18 mouse cellular contexts compared by ENCODE assay signal in genomic region chr3:135698466-135698975, GRCm38 (mm10). TPM values are rescaled to one million over a fixed set of nuclear protein-coding genes. Genes with fewer than 3 reads are reported as not detected.
DNase-seq lines count a peak whose midpoint lies in the region; ATAC-seq and TF ChIP-seq lines count a peak whose summit lies in the region.
"Had no signal": no experiment of that assay in that cellular context is flagged by ENCODE, and none has a peak within 500 bp of the region (broad histone marks: within the 10 kb centered on the region; RNA-seq: fewer than 3 reads in every experiment).

No protein-coding gene starts in this region.

- H3K36me3 ChIP-seq in heart, embryonic 15.5 days, result no peaks in the 10 kb centered on the region
- no peaks in the 10 kb centered on the region for H3K36me3 ChIP-seq in intestine, embryonic 16.5 days (ENCODE audit: control insufficient read depth, insufficient read depth, low read length)
- no peaks in the 10 kb centered on the region for H3K36me3 ChIP-seq in stomach, embryonic 15.5 days
- H3K36me3 ChIP-seq: midbrain, embryonic 12.5 days had no signal

- no peak overlapping the region for H3K27ac ChIP-seq in heart, embryonic 15.5 days
- peak overlapping the region; percentile 5; the same call in 1 of the 2 replicates for H3K27ac ChIP-seq in intestine, embryonic 16.5 days (ENCODE audit: low read length)
- H3K27ac ChIP-seq in stomach, embryonic 15.5 days, result peak overlapping the region; percentile 57
- no peak overlapping the region for H3K27ac ChIP-seq in cerebellum, adult 2 months (ENCODE audit: insufficient read depth, low read length)
- H3K27ac ChIP-seq: forebrain, embryonic 13.5 days; layer of hippocampus, adult 2 months; midbrain, embryonic 12.5 days had no signal

- WGBS in heart, embryonic 15.5 days, result 53% methylated on average over 12 of the region's 12 CpGs
- 55% methylated on average over 12 of the region's 12 CpGs for WGBS in intestine, embryonic 16.5 days
- 47% methylated on average over 12 of the region's 12 CpGs for WGBS in stomach, embryonic 15.5 days
- 32% methylated on average over 12 of the region's 12 CpGs for WGBS in cerebellum, adult 2 months

- no peak overlapping the region for H3K9ac ChIP-seq in heart, embryonic 15.5 days
- H3K9ac ChIP-seq in intestine, embryonic 16.5 days (ENCODE audit: low read depth, low read length), result no peak overlapping the region
- no peak overlapping the region for H3K9ac ChIP-seq in stomach, embryonic 15.5 days
- H3K9ac ChIP-seq: forebrain, embryonic 13.5 days; midbrain, embryonic 12.5 days had no signal

- no peak for TF ChIP-seq CTCF in cerebellum, adult 2 months (IDR thresholded peaks at IDR 0.05; ENCODE audit: borderline replicate concordance, insufficient read depth, low read depth, low read length)

- no peaks in the 10 kb centered on the region for H3K27me3 ChIP-seq in heart, embryonic 15.5 days
- no peaks in the 10 kb centered on the region for H3K27me3 ChIP-seq in intestine, embryonic 16.5 days (replicated peaks; ENCODE audit: control insufficient read depth, insufficient read depth, low read length)
- H3K27me3 ChIP-seq in stomach, embryonic 15.5 days (replicated peaks), result no peaks in the 10 kb centered on the region
- H3K27me3 ChIP-seq in cerebellum, adult 2 months (ENCODE audit: control insufficient read depth, insufficient read depth, low read length), result no peaks in the 10 kb centered on the region; the same call in 1 of the 2 replicates
- H3K27me3 ChIP-seq: forebrain, embryonic 13.5 days had no signal

- no peak; the same call in 1 of the 2 replicates for ATAC-seq in heart, embryonic 15.5 days (replicated peaks; ENCODE audit: insufficient number of reproducible peaks, insufficient read depth, low FRiP score, low read depth)
- no peak for ATAC-seq in intestine, embryonic 16.5 days
- no peak for ATAC-seq in stomach, embryonic 15.5 days (ENCODE audit: insufficient read depth, low FRiP score, low read depth)
- ATAC-seq: forebrain, embryonic 13.5 days; hindbrain, embryonic 16.5 days had no signal

- peaks cover 16% of the 10 kb centered on the region for H3K4me1 ChIP-seq in heart, embryonic 15.5 days (replicated peaks)
- peaks cover 12% of the 10 kb centered on the region for H3K4me1 ChIP-seq in intestine, embryonic 16.5 days (ENCODE audit: control insufficient read depth, insufficient read depth, low read length)
- H3K4me1 ChIP-seq in stomach, embryonic 15.5 days, result peaks cover 7% of the 10 kb centered on the region
- no peaks in the 10 kb centered on the region for H3K4me1 ChIP-seq in cerebellum, adult 2 months (ENCODE audit: control insufficient read depth, insufficient read depth, low read length)
- H3K4me1 ChIP-seq: midbrain, embryonic 12.5 days had no signal

- TF ChIP-seq POLR2A in cerebellum, adult 2 months (IDR thresholded peaks at IDR 0.05; ENCODE audit: borderline replicate concordance, insufficient read depth, low read length), result no peak

- H3K9me3 ChIP-seq in heart, embryonic 15.5 days (replicated peaks), result no peaks in the 10 kb centered on the region
- H3K9me3 ChIP-seq in intestine, embryonic 16.5 days (ENCODE audit: control insufficient read depth, low read length), result no peaks in the 10 kb centered on the region
- H3K9me3 ChIP-seq in stomach, embryonic 15.5 days, result no peaks in the 10 kb centered on the region
- H3K9me3 ChIP-seq: forebrain, embryonic 13.5 days; midbrain, embryonic 12.5 days had no signal

- intact Hi-C loops in heart, postnatal 14 days (cut with DNase I), result no loop called here

- no peak overlapping the region for H3K4me3 ChIP-seq in heart, embryonic 15.5 days
- no peak overlapping the region for H3K4me3 ChIP-seq in intestine, embryonic 16.5 days (ENCODE audit: low read length)
- H3K4me3 ChIP-seq in stomach, embryonic 15.5 days (replicated peaks), result no peak overlapping the region
- no peak overlapping the region for H3K4me3 ChIP-seq in cerebellum, adult 2 months (replicated peaks; ENCODE audit: insufficient read depth, low read depth, low read length)
- H3K4me3 ChIP-seq: forebrain, embryonic 13.5 days; layer of hippocampus, adult 2 months; midbrain, embryonic 12.5 days had no signal

- DNase-seq in heart, postnatal 14 days, result no peak
- peak; percentile 12 for DNase-seq in testis, postnatal 14 days (ENCODE audit: low spot score)
- DNase-seq in testis, postnatal 10 days (ENCODE audit: low spot score), result no peak
- no peak for DNase-seq in cerebellum, adult 2 months
- no peak for DNase-seq in cerebellum, adult 18-20 months
- DNase-seq: adrenal gland, postnatal 14 days; cerebellum, postnatal 25 days; heart, adult 18-20 months; heart, postnatal 10 days; lung, adult 18-20 months; lung, postnatal 36 days had no signal

- peak overlapping the region; percentile 15; the same call in 1 of the 2 replicates for H3K4me2 ChIP-seq in heart, embryonic 15.5 days
- no peak overlapping the region for H3K4me2 ChIP-seq in intestine, embryonic 16.5 days (ENCODE audit: low read depth, low read length)
- no peak overlapping the region for H3K4me2 ChIP-seq in stomach, embryonic 15.5 days
- H3K4me2 ChIP-seq: forebrain, embryonic 13.5 days; midbrain, embryonic 12.5 days had no signal

RNA-seq across cellular contexts. Expression of gene Nfkb1, which starts 7.2 kb away (rescaled TPM):
- polyA plus RNA-seq in heart, embryonic 15.5 days (2015; fragmentation: Nextera tagmentation; extraction: Ambion mirVana), result 17.1 and 28.4 TPM in 2 replicates
- 10 to 100 TPM; 44.1 to 45.4 TPM for total RNA-seq in heart, postnatal 14 days (2021)
- 13.7 and 14.3 TPM in 2 replicates for polyA plus RNA-seq in intestine, embryonic 16.5 days (2015; fragmentation: Nextera tagmentation; extraction: Ambion mirVana)
- polyA plus RNA-seq in stomach, embryonic 15.5 days (2015; fragmentation: Nextera tagmentation; extraction: Ambion mirVana), result 24.5 and 25.9 TPM in 2 replicates
- polyA plus RNA-seq in cerebellum, adult 2 months (2012; rRNA removed), result 32.7 and 33.1 TPM in 2 replicates

Comparison
In these comparisons a context has a peak if more than half of its experiments do, and no peak if none do; other contexts are left out.
1. H3K27ac ChIP-seq: peak in intestine, embryonic 16.5 days (single experiment) and stomach, embryonic 15.5 days (single experiment); none in heart, embryonic 15.5 days (single experiment) and cerebellum, adult 2 months (single experiment).